Mouse (Mus musculus) CH12.LX (cell line): ENCODE results near the gene Adpgk.

ENCODE experiments used
- CTCF ChIP-seq, 2 experiments: IDR thresholded peaks in 1 of 2; conservative IDR thresholded peaks in 1 of 2; 2 replicates each; pipeline ENCODE4 v1.5.1; 2011 to 2012; ENCODE audit warnings: low read depth in 2 of 2, low read length in 2 of 2, improper control_type of control experiment in 1 of 2, inconsistent platforms in 1 of 2, mild to moderate bottlenecking in 1 of 2, moderate library complexity in 1 of 2
- EP300 ChIP-seq: IDR thresholded peaks from 2 replicates; pipeline ENCODE4 v1.6.1; 2011; ENCODE audit warnings: low read length, improper control_type of control experiment
- HCFC1 ChIP-seq: IDR thresholded peaks from 2 replicates; pipeline ENCODE4 v1.6.1; 2012; ENCODE audit warnings: low read depth, mild to moderate bottlenecking, inconsistent platforms, low read length, improper control_type of control experiment
- KAT2A ChIP-seq: IDR thresholded peaks from 2 replicates; pipeline ENCODE4 v1.6.1; 2012; ENCODE audit warnings: low read length, improper control_type of control experiment, inconsistent platforms; ENCODE audit not compliant: insufficient replicate concordance
- NELFE ChIP-seq: IDR thresholded peaks from 2 replicates; pipeline ENCODE4 v1.6.1; 2011; ENCODE audit warnings: low read depth, low read length, improper control_type of control experiment

- no peak for TF ChIP-seq NELFE
- no peak for TF ChIP-seq KAT2A
- no peak for TF ChIP-seq HCFC1
- peak in 1 of 2 experiments; percentile 37; a peak in 2 of 4 replicates for TF ChIP-seq CTCF (conservative IDR thresholded peaks at IDR 0.05 in 1 of 2, IDR thresholded peaks at IDR 0.05 in 1 of 2; ENCODE audit: low read depth in 2 of 2, low read length in 2 of 2)
- no peak for TF ChIP-seq EP300
These were observed 18.2 kb upstream of the Adpgk start for GRCm38 (mm10) chr9:59273199-59273598.
